Mouse (Mus musculus) kidney, adult 18-20 months (tissue): ENCODE results near the gene Phf1.
A peak's percentile ranks its signal among the peaks of the same experiment; 100 is the strongest.
"Not testable (repeated sequence)": the region's sequence is repeated elsewhere in the genome, so short reads cannot be mapped to it uniquely, and the experiment has no call there.

Experiments
- DNase-seq: peaks from one replicate; pipeline ENCODE4 v3.0.0; 2021

Gene Phf1

GRCm38 (mm10) chr17:26932839-26933398 lies at the start of gene Phf1:
Gene Phf1, plus strand, starts transcription at chr17:26933052.
- DNase-seq = peak; percentile 99

GRCm38 (mm10) chr17:26883585-26883984 lies 49.3 kb upstream of the Phf1 start:
- no peak for DNase-seq

GRCm38 (mm10) chr17:26884995-26885926 lies 47.6 kb upstream of the Phf1 start:
- DNase-seq = peak; percentile 82

- peak; percentile 80 for DNase-seq
Observed at GRCm38 (mm10) chr17:26886047-26886749, 46.7 kb upstream of the Phf1 start.

GRCm38 (mm10) chr17:26887926-26888325 lies 44.9 kb upstream of the Phf1 start:
- no peak for DNase-seq

- no peak for DNase-seq
Observed at GRCm38 (mm10) chr17:26892635-26893375, 40.0 kb upstream of the Phf1 start.

- no peak for DNase-seq
Observed at GRCm38 (mm10) chr17:26893492-26893891, 39.4 kb upstream of the Phf1 start.

- DNase-seq = no peak
Observed at GRCm38 (mm10) chr17:26894342-26894741, 38.5 kb upstream of the Phf1 start.

- peak; percentile 73 for DNase-seq
Observed at GRCm38 (mm10) chr17:26895578-26895977, 37.3 kb upstream of the Phf1 start.

GRCm38 (mm10) chr17:26900916-26901315 lies 31.9 kb upstream of the Phf1 start:
- no peak for DNase-seq

GRCm38 (mm10) chr17:26904320-26904719 lies 28.5 kb upstream of the Phf1 start:
- DNase-seq = no peak

GRCm38 (mm10) chr17:26907506-26907905 lies 25.3 kb upstream of the Phf1 start:
- peak; percentile 56 for DNase-seq

- DNase-seq = no peak
Observed at GRCm38 (mm10) chr17:26915248-26915647, 17.6 kb upstream of the Phf1 start.

GRCm38 (mm10) chr17:26916711-26917482 lies 16.0 kb upstream of the Phf1 start, which contains the start of gene Kifc5b:
Gene Kifc5b, plus strand, starts transcription at chr17:26917091.
- DNase-seq = peak; percentile 99

GRCm38 (mm10) chr17:26917560-26917959 lies 15.3 kb upstream of the Phf1 start:
- not testable (repeated sequence) for DNase-seq

- no peak for DNase-seq
Observed at GRCm38 (mm10) chr17:26918343-26918742, 14.5 kb upstream of the Phf1 start.

- not testable (repeated sequence) for DNase-seq
Observed at GRCm38 (mm10) chr17:26919516-26919915, 13.3 kb upstream of the Phf1 start.

- DNase-seq = not testable (repeated sequence)
Observed at GRCm38 (mm10) chr17:26922368-26922767, 10.5 kb upstream of the Phf1 start.

- DNase-seq = not testable (repeated sequence)
Observed at GRCm38 (mm10) chr17:26925414-26925813, 7.4 kb upstream of the Phf1 start.

- DNase-seq = peak; percentile 53
Observed at GRCm38 (mm10) chr17:26931795-26932194, 1.1 kb upstream of the Phf1 start.

GRCm38 (mm10) chr17:26933419-26933818 lies 567 bp downstream of the Phf1 start:
- no peak for DNase-seq
